Mouse (Mus musculus) lung, adult 2 months (tissue): ENCODE measurements around the gene Phb2. TPM values are rescaled to one million over a fixed set of nuclear protein-coding genes. Genes with fewer than 3 reads are reported as not detected.
A peak's percentile ranks its signal among the peaks of the same experiment; 100 is the strongest.

Source experiments
- DNase-seq: peaks from one replicate; pipeline ENCODE4 v3.0.0; 2022
- H3K4me1 ChIP-seq: fragments of 200-500 bp; 2 replicates; pipeline ENCODE4 v1.6.1; 2011; ENCODE audit warnings: low read length; ENCODE audit not compliant: control insufficient read depth, insufficient read depth
- H3K4me3 ChIP-seq: fragments of 200-500 bp; replicated peaks from 2 replicates; pipeline ENCODE3; 2011; ENCODE audit warnings: low read depth, mild to moderate bottlenecking, control low read depth, low read length; ENCODE audit errors: extremely low read depth
- CTCF ChIP-seq: fragments of 200-500 bp; IDR thresholded peaks from 2 replicates; pipeline ENCODE4 v1.5.1; 2011; ENCODE audit warnings: mild to moderate bottlenecking, low read length, control low read depth; ENCODE audit not compliant: insufficient read depth
- POLR2A ChIP-seq: fragments of 200-500 bp; IDR thresholded peaks from 2 replicates; pipeline ENCODE4 v1.6.1; 2011; ENCODE audit warnings: low read depth, mild to moderate bottlenecking, control low read depth, low read length, borderline replicate concordance; ENCODE audit errors: extremely low read depth
- WGBS: fragments of 180-500 bp; shearing (Covaris S2); methylation state at CpG from one replicate; pipeline ENCODE4 v1.1.7; 2018; 5-methylcytosine and 5-hydroxymethylcytosine counted together
- polyA plus RNA-seq: library from polyadenylated mRNA; depleted of rRNA; stranded (reverse); fragments of >200 nt; gene quantifications from 2 replicates; pipeline ENCODE4 v1.2.3, GENCODE M21; 2012

Phb2 gene
- polyA plus RNA-seq, 1 experiment: 74.4 TPM

- no peak overlapping the region for H3K4me3 ChIP-seq
- TF ChIP-seq POLR2A (no peak), CTCF (no peak)
- WGBS: 88% methylated on average over 11 of the region's 11 CpGs
- DNase-seq: no peak
- peaks cover 4% of the 10 kb centered on the region for H3K4me1 ChIP-seq
Measured at GRCm38 (mm10) chr6:124737040-124737439, 24.9 kb downstream of the Phb2 start.

- peak; percentile 70 for DNase-seq
Measured at GRCm38 (mm10) chr6:124738511-124739023, 26.4 kb downstream of the Phb2 start, which contains the start of gene Ptpn6. Gene Ptpn6 (minus strand): TSS chr6:124738714.

GRCm38 (mm10) chr6:124739231-124739796 is 27.2 kb downstream of the Phb2 start:
- peaks cover 4% of the 10 kb centered on the region for H3K4me1 ChIP-seq
- 82% methylated on average over 10 of the region's 10 CpGs for WGBS
- H3K4me3 ChIP-seq: no peak overlapping the region
- TF ChIP-seq POLR2A: no peak
- TF ChIP-seq CTCF: no peak
- DNase-seq: no peak

More at GRCm38 (mm10) chr6:124738511-124739023, 26.4 kb downstream of the Phb2 start, which contains the start of gene Ptpn6:
- Histone ChIP-seq H3K4me3 (peak within 1 kb of the TSS; percentile 37), H3K4me1 (peaks cover 4% of the 10 kb centered on the region)
- 25% methylated on average over 15 of the region's 15 CpGs for WGBS
- no peak for TF ChIP-seq POLR2A
- no peak for TF ChIP-seq CTCF

DNA sequence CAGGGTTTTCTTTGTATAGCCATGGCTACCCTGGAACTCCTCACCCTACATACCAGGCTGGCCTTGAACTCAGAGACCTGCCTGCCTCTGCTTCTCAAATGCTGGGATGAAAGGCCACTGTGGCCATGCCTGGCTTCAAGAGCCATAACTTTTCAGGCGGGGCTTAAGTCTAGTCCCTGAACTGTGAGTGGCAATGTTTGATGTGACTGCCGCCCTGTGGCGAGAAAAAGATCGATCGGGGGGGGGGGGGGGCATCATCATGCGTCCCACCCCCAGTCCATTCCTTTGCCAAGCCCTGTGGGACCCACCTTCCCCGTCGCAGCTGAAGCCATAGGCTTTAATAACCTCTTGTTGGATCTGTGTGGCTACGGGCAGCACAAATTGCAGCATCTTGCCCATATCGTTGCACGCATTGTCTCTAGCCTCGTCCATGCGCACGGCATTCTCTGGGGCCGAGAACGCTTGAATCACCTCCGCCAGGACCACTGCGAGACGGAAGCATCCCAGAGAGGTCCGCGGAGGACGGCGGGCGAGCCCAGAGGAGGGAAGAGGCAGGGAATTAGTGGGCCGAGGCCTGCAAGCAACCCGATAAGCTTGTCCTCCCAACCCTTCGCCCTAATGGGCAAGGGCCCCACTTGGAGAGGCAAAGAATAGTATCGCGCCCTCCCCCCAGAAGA is 28.2 kb downstream of the Phb2 start:
- Histone ChIP-seq H3K4me1 (peaks cover 7% of the 10 kb centered on the region), H3K4me3 (peak overlapping the region; percentile 70)
- DNase-seq: no peak
- under 1% methylated on average over 29 of the region's 29 CpGs for WGBS
- peak; percentile 40 for TF ChIP-seq CTCF
- TF ChIP-seq POLR2A: no peak

DNA sequence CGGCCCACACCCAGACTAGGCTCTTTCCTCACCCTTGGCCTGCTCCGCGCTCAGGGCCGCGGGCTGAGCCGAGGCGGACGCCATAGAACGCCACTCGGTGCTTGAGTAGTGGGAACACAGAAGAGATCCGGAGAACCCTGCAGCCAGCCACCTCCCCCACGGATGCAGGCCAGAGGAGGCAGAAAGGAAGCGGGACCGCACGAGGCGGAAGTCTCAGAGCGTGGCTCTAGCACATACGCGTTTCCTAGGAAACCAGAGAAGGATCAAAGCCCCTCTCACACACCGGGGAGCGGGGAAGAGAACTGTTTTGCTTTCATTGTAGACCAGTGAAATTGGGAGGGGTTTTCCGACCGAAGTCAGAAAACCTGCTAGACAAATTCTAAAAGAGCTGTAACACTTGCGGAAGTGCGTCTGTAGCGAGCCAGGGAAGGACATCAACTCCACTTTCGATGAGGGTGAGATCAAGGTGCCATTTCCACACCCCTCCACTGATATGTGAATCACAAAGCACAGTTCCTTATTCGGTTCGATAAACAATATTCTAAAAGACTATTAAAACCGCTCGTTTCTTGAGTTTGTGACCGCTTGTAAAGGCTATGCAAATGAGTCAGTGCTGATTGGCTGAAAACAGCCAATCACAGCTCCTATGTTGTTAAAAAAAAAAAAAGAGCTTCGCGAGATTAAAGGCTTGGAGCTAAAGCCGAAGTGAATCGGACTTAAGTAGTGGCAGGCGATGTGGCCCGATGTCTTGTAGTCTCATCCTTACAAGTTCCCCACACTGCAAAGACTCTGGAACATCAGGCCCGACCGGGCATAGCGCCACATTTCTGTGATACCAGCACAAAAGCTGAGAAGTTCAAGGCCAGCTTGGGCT is 29.0 kb downstream of the Phb2 start, which contains the start of gene Grcc10:
Gene Grcc10 (minus strand): TSS at position 487 of the 874 bp plus-strand sequence.
- DNase-seq: peak; percentile 88
- peak within 1 kb of the TSS; percentile 70 for H3K4me3 ChIP-seq
- TF ChIP-seq POLR2A (peak; percentile 82; the same call in 1 of the 2 replicates), CTCF (no peak)
- under 1% methylated on average over 41 of the region's 41 CpGs for WGBS
- H3K4me1 ChIP-seq: peaks cover 8% of the 10 kb centered on the region

GRCm38 (mm10) chr6:124741842-124742241 is 29.7 kb downstream of the Phb2 start:
- WGBS: 71% methylated on average over 3 of the region's 3 CpGs
- no peak for DNase-seq
- TF ChIP-seq POLR2A: no peak
- TF ChIP-seq CTCF: no peak
- no peak overlapping the region for H3K4me3 ChIP-seq
- peaks cover 10% of the 10 kb centered on the region for H3K4me1 ChIP-seq

DNA sequence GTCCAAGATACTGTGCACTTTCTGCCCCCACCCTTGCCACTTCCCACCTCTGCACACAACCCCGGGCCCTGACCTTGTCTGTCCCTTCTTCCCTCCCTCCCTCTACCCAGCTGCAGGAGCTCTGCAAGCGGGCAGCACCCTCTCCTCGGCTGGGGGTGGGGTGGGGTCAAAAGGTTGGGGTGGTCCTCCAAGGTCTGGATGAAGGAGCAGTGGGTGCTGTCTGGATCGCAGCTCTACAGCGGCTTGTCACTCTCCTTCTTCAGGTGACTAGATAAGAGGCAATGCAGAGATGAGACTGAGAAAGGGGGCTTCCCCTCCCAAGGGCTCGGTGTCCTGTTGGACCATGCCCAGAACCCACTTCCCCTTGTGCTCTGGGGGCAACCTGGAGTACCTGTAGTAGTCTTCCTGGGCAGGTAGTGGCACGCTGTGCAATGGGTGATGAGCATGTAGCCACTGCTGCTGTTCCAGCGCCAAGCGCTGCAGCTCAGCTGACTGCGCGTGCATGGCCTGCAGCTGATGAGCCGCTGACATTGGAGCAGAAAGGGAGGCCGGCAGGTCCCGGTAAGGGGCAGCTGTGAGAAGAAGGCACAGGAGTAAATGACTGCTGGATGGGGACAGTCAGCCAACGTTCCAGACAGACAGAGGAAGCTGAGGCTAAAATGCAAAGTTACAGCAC is 30.8 kb downstream of the Phb2 start:
- 88% methylated on average over 15 of the region's 15 CpGs for WGBS
- peaks cover 10% of the 10 kb centered on the region for H3K4me1 ChIP-seq
- TF ChIP-seq POLR2A: no peak
- no peak for TF ChIP-seq CTCF
- no peak overlapping the region for H3K4me3 ChIP-seq
- no peak for DNase-seq

- H3K4me1 ChIP-seq: peaks cover 10% of the 10 kb centered on the region
- no peak for TF ChIP-seq CTCF
- TF ChIP-seq POLR2A: no peak
- no peak overlapping the region for H3K4me3 ChIP-seq
- DNase-seq: no peak
- 86% methylated on average over 8 of the region's 8 CpGs for WGBS
Measured at GRCm38 (mm10) chr6:124743647-124744046, 31.5 kb downstream of the Phb2 start.

DNA sequence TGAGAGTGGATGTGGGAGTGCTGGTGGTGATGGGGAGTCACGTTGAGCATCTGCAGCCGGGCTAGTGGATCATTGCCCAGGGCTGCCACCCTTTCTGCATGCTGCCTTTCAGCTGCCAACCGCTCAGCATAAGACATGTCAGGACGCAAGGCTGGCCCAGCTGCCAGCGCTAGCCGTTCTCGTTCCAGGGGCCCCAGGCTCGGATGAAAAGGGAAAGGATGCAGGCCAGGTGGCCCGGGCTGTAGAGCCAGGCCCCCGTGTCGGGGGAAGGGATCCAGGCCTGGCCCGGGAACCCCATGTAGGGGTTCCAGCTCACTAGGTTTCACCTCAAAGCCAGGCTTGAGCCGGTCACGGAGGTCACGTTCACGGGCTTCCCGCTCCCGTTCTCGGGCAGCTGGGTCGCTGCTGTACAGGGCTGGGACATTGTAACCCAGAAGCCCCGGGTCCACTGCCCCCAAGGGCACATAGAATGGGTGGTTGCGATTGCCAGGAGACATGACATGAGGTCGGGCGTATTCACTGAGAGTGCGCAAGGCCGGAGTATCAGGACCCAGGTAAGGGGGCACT is 32.7 kb downstream of the Phb2 start:
- WGBS: 71% methylated on average over 26 of the region's 26 CpGs

More for the DNA sequence above, 32.7 kb downstream of the Phb2 start:
- peaks cover 9% of the 10 kb centered on the region for H3K4me1 ChIP-seq
- peak overlapping the region; percentile 27 for H3K4me3 ChIP-seq
- DNase-seq: no peak
- no peak for TF ChIP-seq POLR2A
- no peak for TF ChIP-seq CTCF
